Mouse (Mus musculus): ENCODE results near the gene Rsph9. TPM values are rescaled to one million over a fixed set of nuclear protein-coding genes. Genes with fewer than 3 reads are reported as not detected.

Gene Rsph9
- total RNA-seq, 2 experiments from 2014 or later = 0.94 to 1.4 TPM

GRCm38 (mm10) chr17:46073730-46074301, 70.2 kb downstream of the Rsph9 start:
- peak; percentile 64 to 68 for DNase-seq
- intact Hi-C loops (cut with DNase I) = no loop called here

Other genes starting within 250 kb of the Rsph9 start
- gene Vegfa, start 111.8 kb downstream of the Rsph9 start, total RNA-seq (2021) = 100 to 1,000 TPM; 203 to 277 TPM
- gene Mrps18a, start 33.2 kb downstream of the Rsph9 start, total RNA-seq (2021) = 100 to 1,000 TPM; 131 to 140 TPM
- 10 to 100 TPM; 21.0 to 21.8 TPM for gene Mad2l1bp, start 9.3 kb upstream of the Rsph9 start, total RNA-seq (2021)
- gene Gtpbp2, start 16.8 kb upstream of the Rsph9 start, total RNA-seq (2021) = 10 to 100 TPM; 65.1 to 72.2 TPM
- gene Polh, start 58.4 kb upstream of the Rsph9 start, total RNA-seq (2021) = 10 to 100 TPM in 1 of 2 experiments, 1 to 10 TPM in 1; 8.5 to 10.3 TPM
- gene Xpo5, start 58.6 kb upstream of the Rsph9 start, total RNA-seq (2021) = 10 to 100 TPM; 20.8 to 21.7 TPM
- 10 to 100 TPM; 22.2 to 25.1 TPM for gene Polr1c, start 103.8 kb upstream of the Rsph9 start, total RNA-seq (2021)
- gene Yipf3, start 103.9 kb upstream of the Rsph9 start, total RNA-seq (2021) = 10 to 100 TPM; 83.3 to 86.2 TPM
- under 1 TPM; 0.22 to 0.30 TPM for gene Lrrc73, start 109.3 kb upstream of the Rsph9 start, total RNA-seq (2021)
- gene Tjap1, start 138.8 kb upstream of the Rsph9 start, total RNA-seq (2021) = 10 to 100 TPM; 33.8 to 43.6 TPM
- gene Dlk2, start 153.2 kb upstream of the Rsph9 start, total RNA-seq (2021) = under 1 TPM; 0.39 to 0.60 TPM
- 1 to 10 TPM; 3.8 to 4.9 TPM for gene Abcc10, start 184.1 kb upstream of the Rsph9 start, total RNA-seq (2021)
- gene Zfp318, start 239.5 kb upstream of the Rsph9 start, total RNA-seq (2021) = 10 to 100 TPM; 17.6 to 19.1 TPM